Mouse (Mus musculus): ENCODE data around the gene Tspan11.

GRCm38 (mm10) chr6:127935105-127935504 is 47.7 kb downstream of the Tspan11 start:
- no peak for TF ChIP-seq CTCF (conservative IDR thresholded peaks at IDR 0.05 in 1 of 2, IDR thresholded peaks at IDR 0.05 in 1 of 2; ENCODE audit: low read depth in 2 of 2, low read length in 2 of 2)
- TF ChIP-seq TBP (conservative IDR thresholded peaks at IDR 0.05; ENCODE audit: low read depth, low read length) = no peak
- no peak for TF ChIP-seq NRF1 (IDR thresholded peaks at IDR 0.05; ENCODE audit: low read depth, low read length)

All from CH12.LX (cell line).